Mouse (Mus musculus) lung, postnatal 0 days (tissue): Measurements from ENCODE around the gene Nckipsd. TPM values are rescaled to one million over a fixed set of nuclear protein-coding genes. Genes with fewer than 3 reads are reported as not detected.
A peak's percentile ranks its signal among the peaks of the same experiment; 100 is the strongest.

ENCODE experiments used
- ATAC-seq: fragments of 200-750 bp; cut with Nextera tagmentation; 2 replicates; pipeline ENCODE4 v1.8.0; 2017; ENCODE audit warnings: moderate library complexity
- DNase-seq: peaks from one replicate; pipeline ENCODE4 v3.0.0-alpha.2; 2016; ENCODE audit warnings: low spot score
- H3K27ac ChIP-seq: fragments of 300-500 bp; sonication (generic); 2 replicates; pipeline ENCODE4 v1.5.1; 2014; ENCODE audit warnings: antibody characterized with exemption, mild to moderate bottlenecking, low read length, mixed read lengths
- H3K27me3 ChIP-seq: fragments of 300-500 bp; sonication (generic); replicated peaks from 2 replicates; pipeline ENCODE4 v1.6.1; 2014; ENCODE audit warnings: low read length, mixed read lengths; ENCODE audit not compliant: insufficient read depth
- H3K36me3 ChIP-seq: fragments of 300-500 bp; sonication (generic); 2 replicates; pipeline ENCODE4 v1.6.1; 2014; ENCODE audit warnings: low read length, mixed read lengths; ENCODE audit not compliant: insufficient read depth
- H3K4me1 ChIP-seq: fragments of 300-500 bp; sonication (generic); 2 replicates; pipeline ENCODE4 v1.6.1; 2014; ENCODE audit warnings: antibody characterized with exemption, low read depth, low read length, mixed read lengths; ENCODE audit not compliant: insufficient read depth
- H3K4me2 ChIP-seq: fragments of 300-500 bp; sonication (generic); replicated peaks from 2 replicates; pipeline ENCODE4 v1.6.1; 2014; ENCODE audit warnings: low read depth, mild to moderate bottlenecking, low read length, moderate library complexity, mixed read lengths
- H3K4me3 ChIP-seq: fragments of 300-500 bp; sonication (generic); 2 replicates; pipeline ENCODE4 v1.5.1; 2014; ENCODE audit warnings: low read depth, low read length
- H3K9ac ChIP-seq: fragments of 300-500 bp; sonication (generic); replicated peaks from 2 replicates; pipeline ENCODE4 v1.6.1; 2014; ENCODE audit warnings: low read depth, mild to moderate bottlenecking
- H3K9me3 ChIP-seq: fragments of 300-500 bp; sonication (generic); 2 replicates; pipeline ENCODE4 v1.6.1; 2016; ENCODE audit warnings: low read length, mixed read lengths
- CTCF ChIP-seq: IDR thresholded peaks from 2 replicates; pipeline ENCODE4 v1.5.1; 2016; ENCODE audit warnings: antibody characterized with exemption, mild to moderate bottlenecking
- EP300 ChIP-seq: IDR thresholded peaks from 2 replicates; pipeline ENCODE4 v1.6.1; 2016; ENCODE audit warnings: antibody characterized with exemption, mild to moderate bottlenecking, control low read depth
- WGBS: fragments of 180-500 bp; shearing (Covaris S2); extraction: QIAGEN DNeasy Blood & Tissue Kit; methylation state at CpG from one replicate; pipeline ENCODE4 v1.1.7; 2014; 5-methylcytosine and 5-hydroxymethylcytosine counted together
- microRNA-seq: library from miRNA; unstranded; fragments of <30 nt; microRNA quantifications from one replicate; pipeline ENCODE4, GENCODE M21; 2016
- polyA plus RNA-seq: library from polyadenylated mRNA; unstranded; fragments of >200 nt; fragmentation: Nextera tagmentation; extraction: Ambion mirVana; gene quantifications from 2 replicates; pipeline ENCODE4 v1.2.1, GENCODE M21; 2015

Nckipsd gene
- polyA plus RNA-seq, 1 experiment from 2014 or later = 10.9 TPM

GRCm38 (mm10) chr9:108855335-108855734 lies 47.2 kb downstream of the Nckipsd start:
- Histone ChIP-seq H3K36me3 (no peaks in the 10 kb centered on the region), H3K9me3 (no peaks in the 10 kb centered on the region), H3K4me1 (peaks cover 12% of the 10 kb centered on the region; the same call in 1 of the 2 replicates), H3K4me2 (peak overlapping the region; percentile 78; the same call in 1 of the 2 replicates), H3K4me3 (no peak overlapping the region), H3K27me3 (no peaks in the 10 kb centered on the region), H3K9ac (no peak overlapping the region), H3K27ac (no peak overlapping the region)
- ATAC-seq (no peak), DNase-seq (peak; percentile 14)
- 47% methylated on average over 5 of the region's 5 CpGs for WGBS
- TF ChIP-seq EP300 (no peak), CTCF (no peak)

GRCm38 (mm10) chr9:108858792-108859527 lies 50.8 kb downstream of the Nckipsd start:
- no peaks in the 10 kb centered on the region for H3K36me3 ChIP-seq
- H3K27ac ChIP-seq = no peak overlapping the region
- 65% methylated on average over 8 of the region's 8 CpGs for WGBS
- no peak overlapping the region for H3K4me2 ChIP-seq
- H3K9ac ChIP-seq = no peak overlapping the region
- ATAC-seq (no peak), DNase-seq (no peak)
- H3K27me3 ChIP-seq = no peaks in the 10 kb centered on the region
- 0 out of 2 replicates have a peak, but pooled peaks cover 7% of the 10 kb centered on the region for H3K4me1 ChIP-seq
- TF ChIP-seq EP300 (no peak), CTCF (no peak)
- H3K9me3 ChIP-seq = no peaks in the 10 kb centered on the region
- H3K4me3 ChIP-seq = no peak overlapping the region

Small RNA genes lying within 50 kb of the gene (microRNA-seq; reads per million reads assigned to microRNA genes)
- not detected for gene Gm23156

Other genes with a start within 250 kb of the Nckipsd start
- 55.6 and 56.2 TPM in 2 replicates for gene Impdh2, start 248.1 kb upstream of the Nckipsd start, polyA plus RNA-seq
- 65.7 and 66.3 TPM in 2 replicates for gene Ndufaf3, start 240.9 kb upstream of the Nckipsd start, polyA plus RNA-seq
- gene Dalrd3, start 238.5 kb upstream of the Nckipsd start, polyA plus RNA-seq = 74.0 and 78.4 TPM in 2 replicates
- gene Wdr6, start 229.6 kb upstream of the Nckipsd start, polyA plus RNA-seq = 36.6 and 39.5 TPM in 2 replicates
- gene P4htm, start 210.7 kb upstream of the Nckipsd start, polyA plus RNA-seq = 3.2 and 4.1 TPM in 2 replicates
- 31.1 and 33.2 TPM in 2 replicates for gene Arih2, start 159.0 kb upstream of the Nckipsd start, polyA plus RNA-seq
- 58.7 and 60.2 TPM in 2 replicates for gene Slc25a20, start 146.3 kb upstream of the Nckipsd start, polyA plus RNA-seq
- 16.4 and 17.8 TPM in 2 replicates for gene Prkar2a, start 119.1 kb upstream of the Nckipsd start, polyA plus RNA-seq
- 40.4 and 48.1 TPM in 2 replicates for gene Ip6k2, start 24.6 kb upstream of the Nckipsd start, polyA plus RNA-seq
- gene Celsr3, start 18.0 kb downstream of the Nckipsd start, polyA plus RNA-seq = 0.08 and 0.17 TPM in 2 replicates
- gene Slc26a6, start 44.9 kb downstream of the Nckipsd start, polyA plus RNA-seq = 8.3 and 9.7 TPM in 2 replicates
- gene Tmem89, start 106.3 kb downstream of the Nckipsd start, polyA plus RNA-seq = 0.48 and 1.0 TPM in 2 replicates
- gene Uqcrc1, start 128.3 kb downstream of the Nckipsd start, polyA plus RNA-seq = 269 and 290 TPM in 2 replicates
- gene Col7a1, start 145.2 kb downstream of the Nckipsd start, polyA plus RNA-seq = 2.5 and 2.9 TPM in 2 replicates
- gene Ucn2, start 177.6 kb downstream of the Nckipsd start, polyA plus RNA-seq = not detected in 2 replicates
- 22.0 and 22.8 TPM in 2 replicates for gene Pfkfb4, start 183.4 kb downstream of the Nckipsd start, polyA plus RNA-seq
- gene Shisa5, start 230.2 kb downstream of the Nckipsd start, polyA plus RNA-seq = 194 and 216 TPM in 2 replicates